Mouse (Mus musculus): ENCODE measurements around the gene Prdm16. TPM values are rescaled to one million over a fixed set of nuclear protein-coding genes. Genes with fewer than 3 reads are reported as not detected.

Prdm16 gene
- polyA plus RNA-seq, 1 experiment from 2014 or later: 43.1 TPM

GRCm38 (mm10) chr4:154390333-154391080 is 246.2 kb downstream of the Prdm16 start:
- WGBS: 9% methylated on average over 20 of the region's 20 CpGs
- Histone ChIP-seq H3K27me3 (ENCODE audit: poor library complexity, severe bottlenecking) (peaks cover 9% of the 10 kb centered on the region; the same call in 1 of the 2 replicates), H3K4me1 (peaks cover 99% of the 10 kb centered on the region), H3K4me3 (peak overlapping the region; percentile 19; the same call in 1 of the 2 replicates), H3K27ac (peak overlapping the region; percentile 85), H3K9me3 (no peaks in the 10 kb centered on the region), H3K36me3 (replicated peaks) (no peaks in the 10 kb centered on the region; the same call in 1 of the 2 replicates)
- peak; percentile 81 for DNase-seq (ENCODE audit: extremely low spot score, low spot score)

- DNase-seq (ENCODE audit: extremely low spot score, low spot score): no peak
- 85% methylated on average over 2 of the region's 2 CpGs for WGBS
- Histone ChIP-seq H3K27ac (peak overlapping the region; percentile 85), H3K36me3 (replicated peaks) (no peaks in the 10 kb centered on the region; the same call in 1 of the 2 replicates), H3K4me3 (no peak overlapping the region), H3K4me1 (peaks cover 99% of the 10 kb centered on the region), H3K27me3 (ENCODE audit: poor library complexity, severe bottlenecking) (peaks cover 9% of the 10 kb centered on the region; the same call in 1 of the 2 replicates), H3K9me3 (no peaks in the 10 kb centered on the region)
Measured at GRCm38 (mm10) chr4:154389641-154390040, 247.0 kb downstream of the Prdm16 start.

- peaks cover 76% of the 10 kb centered on the region for H3K4me1 ChIP-seq
- 53% methylated on average over 8 of the region's 8 CpGs for WGBS
- H3K4me3 ChIP-seq: no peak overlapping the region
- H3K27ac ChIP-seq: peak overlapping the region; percentile 75
- no peaks in the 10 kb centered on the region; the same call in 1 of the 2 replicates for H3K36me3 ChIP-seq (replicated peaks)
- no peak for DNase-seq (ENCODE audit: extremely low spot score, low spot score)
- no peaks in the 10 kb centered on the region for H3K9me3 ChIP-seq
- H3K27me3 ChIP-seq (ENCODE audit: poor library complexity, severe bottlenecking): peaks cover 6% of the 10 kb centered on the region; the same call in 1 of the 2 replicates
Measured at GRCm38 (mm10) chr4:154386810-154387209, 249.9 kb downstream of the Prdm16 start.

- Histone ChIP-seq H3K4me3 (no peak overlapping the region), H3K27ac (peak overlapping the region; percentile 67), H3K4me1 (peaks cover 67% of the 10 kb centered on the region), H3K27me3 (ENCODE audit: poor library complexity, severe bottlenecking) (no peaks in the 10 kb centered on the region), H3K36me3 (replicated peaks) (no peaks in the 10 kb centered on the region; the same call in 1 of the 2 replicates), H3K9me3 (no peaks in the 10 kb centered on the region)
- DNase-seq (ENCODE audit: extremely low spot score, low spot score): no peak
- WGBS: 71% methylated on average over 2 of the region's 2 CpGs
Measured at GRCm38 (mm10) chr4:154385918-154386317, 250.8 kb downstream of the Prdm16 start.

- Histone ChIP-seq H3K27ac (peak overlapping the region; percentile 67; the same call in 1 of the 2 replicates), H3K27me3 (ENCODE audit: poor library complexity, severe bottlenecking) (no peaks in the 10 kb centered on the region), H3K9me3 (no peaks in the 10 kb centered on the region), H3K4me1 (peaks cover 60% of the 10 kb centered on the region), H3K4me3 (no peak overlapping the region), H3K36me3 (replicated peaks) (no peaks in the 10 kb centered on the region; the same call in 1 of the 2 replicates)
- WGBS: 76% methylated on average over 8 of the region's 8 CpGs
- no peak for DNase-seq (ENCODE audit: extremely low spot score, low spot score)
Measured at GRCm38 (mm10) chr4:154385208-154385607, 251.5 kb downstream of the Prdm16 start.

GRCm38 (mm10) chr4:154378876-154379275 is 257.8 kb downstream of the Prdm16 start:
- 93% methylated on average over 2 of the region's 2 CpGs for WGBS
- H3K27ac ChIP-seq: no peak overlapping the region
- no peak for DNase-seq (ENCODE audit: extremely low spot score, low spot score)
- no peaks in the 10 kb centered on the region for H3K9me3 ChIP-seq
- no peaks in the 10 kb centered on the region for H3K27me3 ChIP-seq (ENCODE audit: poor library complexity, severe bottlenecking)
- H3K4me1 ChIP-seq: no peaks in the 10 kb centered on the region
- H3K36me3 ChIP-seq (replicated peaks): peaks cover 10% of the 10 kb centered on the region
- H3K4me3 ChIP-seq: no peak overlapping the region

- Histone ChIP-seq H3K27ac (no peak overlapping the region), H3K27me3 (ENCODE audit: poor library complexity, severe bottlenecking) (no peaks in the 10 kb centered on the region), H3K4me3 (no peak overlapping the region), H3K9me3 (no peaks in the 10 kb centered on the region), H3K4me1 (peaks cover 11% of the 10 kb centered on the region), H3K36me3 (replicated peaks) (peaks cover 10% of the 10 kb centered on the region)
- no peak for DNase-seq (ENCODE audit: extremely low spot score, low spot score)
- 90% methylated on average over 10 of the region's 10 CpGs for WGBS
Measured at GRCm38 (mm10) chr4:154375939-154376625, 260.6 kb downstream of the Prdm16 start.

GRCm38 (mm10) chr4:154371542-154372247 is 265.0 kb downstream of the Prdm16 start:
- H3K4me1 ChIP-seq: peaks cover 22% of the 10 kb centered on the region
- H3K27ac ChIP-seq: peak overlapping the region; percentile 25; the same call in 1 of the 2 replicates
- 88% methylated on average over 13 of the region's 13 CpGs for WGBS
- H3K36me3 ChIP-seq (replicated peaks): peaks cover 7% of the 10 kb centered on the region
- H3K4me3 ChIP-seq: no peak overlapping the region
- H3K27me3 ChIP-seq (ENCODE audit: poor library complexity, severe bottlenecking): peaks cover 15% of the 10 kb centered on the region
- no peaks in the 10 kb centered on the region for H3K9me3 ChIP-seq
- no peak for DNase-seq (ENCODE audit: extremely low spot score, low spot score)

- Histone ChIP-seq H3K27ac (peak overlapping the region; percentile 12; the same call in 1 of the 2 replicates), H3K9me3 (no peaks in the 10 kb centered on the region), H3K36me3 (replicated peaks) (peaks cover 14% of the 10 kb centered on the region), H3K27me3 (ENCODE audit: poor library complexity, severe bottlenecking) (peaks cover 17% of the 10 kb centered on the region), H3K4me3 (no peak overlapping the region), H3K4me1 (peaks cover 31% of the 10 kb centered on the region)
- 87% methylated on average over 8 of the region's 8 CpGs for WGBS
- DNase-seq (ENCODE audit: extremely low spot score, low spot score): no peak
Measured at GRCm38 (mm10) chr4:154370841-154371240, 265.8 kb downstream of the Prdm16 start.

GRCm38 (mm10) chr4:154369089-154369488 is 267.6 kb downstream of the Prdm16 start:
- no peaks in the 10 kb centered on the region for H3K9me3 ChIP-seq
- H3K27me3 ChIP-seq (ENCODE audit: poor library complexity, severe bottlenecking): peaks cover 25% of the 10 kb centered on the region
- DNase-seq (ENCODE audit: extremely low spot score, low spot score): no peak
- H3K4me1 ChIP-seq: peaks cover 36% of the 10 kb centered on the region
- H3K27ac ChIP-seq: no peak overlapping the region; the same call in 1 of the 2 replicates
- 79% methylated on average over 5 of the region's 5 CpGs for WGBS
- H3K4me3 ChIP-seq: no peak overlapping the region
- H3K36me3 ChIP-seq (replicated peaks): peaks cover 32% of the 10 kb centered on the region

- DNase-seq (ENCODE audit: extremely low spot score, low spot score): no peak
- Histone ChIP-seq H3K36me3 (replicated peaks) (peaks cover 41% of the 10 kb centered on the region), H3K4me3 (no peak overlapping the region), H3K4me1 (peaks cover 38% of the 10 kb centered on the region), H3K27ac (no peak overlapping the region), H3K9me3 (no peaks in the 10 kb centered on the region), H3K27me3 (ENCODE audit: poor library complexity, severe bottlenecking) (peaks cover 38% of the 10 kb centered on the region)
- 87% methylated on average over 6 of the region's 6 CpGs for WGBS
Measured at GRCm38 (mm10) chr4:154366836-154367235, 269.8 kb downstream of the Prdm16 start.

- 89% methylated on average over 2 of the region's 2 CpGs for WGBS
- H3K27me3 ChIP-seq (ENCODE audit: poor library complexity, severe bottlenecking): peaks cover 38% of the 10 kb centered on the region
- H3K4me3 ChIP-seq: no peak overlapping the region
- H3K9me3 ChIP-seq: no peaks in the 10 kb centered on the region
- no peak overlapping the region for H3K27ac ChIP-seq
- peaks cover 41% of the 10 kb centered on the region for H3K36me3 ChIP-seq (replicated peaks)
- DNase-seq (ENCODE audit: extremely low spot score, low spot score): no peak
- peaks cover 37% of the 10 kb centered on the region for H3K4me1 ChIP-seq
Measured at GRCm38 (mm10) chr4:154364752-154365151, 271.9 kb downstream of the Prdm16 start.

Data from forebrain, embryonic 10.5 days (tissue).